Mouse (Mus musculus): ENCODE results near the gene Tmem25. TPM values are rescaled to one million over a fixed set of nuclear protein-coding genes. Genes with fewer than 3 reads are reported as not detected.

Tmem25 gene
- 1.6 TPM in 1 of 2 replicates, not detected in the other for total RNA-seq (2014; fragmentation: Nextera tagmentation)
- total RNA-seq (2017) = 0.34 TPM in 1 of 2 replicates, not detected in the other

- peak; percentile 77 for ATAC-seq (replicated peaks; ENCODE audit: poor library complexity, severe bottlenecking)
These were observed at the start of gene Tmem25 for GRCm38 (mm10) chr9:44799102-44799957. Gene Tmem25, minus strand, starts transcription at chr9:44799307.

- ATAC-seq (replicated peaks; ENCODE audit: poor library complexity, severe bottlenecking) = no peak
These were observed 48.3 kb upstream of the Tmem25 start for GRCm38 (mm10) chr9:44847446-44847845.

- no peak for ATAC-seq (replicated peaks; ENCODE audit: poor library complexity, severe bottlenecking)
These were observed 42.1 kb upstream of the Tmem25 start for GRCm38 (mm10) chr9:44841241-44841640.

- ATAC-seq (replicated peaks; ENCODE audit: poor library complexity, severe bottlenecking) = peak; percentile 50
These were observed 37.3 kb upstream of the Tmem25 start for GRCm38 (mm10) chr9:44836439-44836838.

- no peak for ATAC-seq (replicated peaks; ENCODE audit: poor library complexity, severe bottlenecking)
These were observed 33.2 kb upstream of the Tmem25 start for GRCm38 (mm10) chr9:44832356-44832755.

- ATAC-seq (replicated peaks; ENCODE audit: poor library complexity, severe bottlenecking) = no peak
These were observed 31.4 kb upstream of the Tmem25 start for GRCm38 (mm10) chr9:44830506-44830905.

- ATAC-seq (replicated peaks; ENCODE audit: poor library complexity, severe bottlenecking) = no peak
These were observed 29.8 kb upstream of the Tmem25 start for GRCm38 (mm10) chr9:44828944-44829343.

- ATAC-seq (replicated peaks; ENCODE audit: poor library complexity, severe bottlenecking) = no peak
These were observed 27.6 kb upstream of the Tmem25 start for GRCm38 (mm10) chr9:44826660-44827059.

- ATAC-seq (replicated peaks; ENCODE audit: poor library complexity, severe bottlenecking) = no peak
These were observed 21.1 kb upstream of the Tmem25 start for GRCm38 (mm10) chr9:44819920-44820827.

GRCm38 (mm10) chr9:44817522-44817921 is 18.4 kb upstream of the Tmem25 start:
- no peak for ATAC-seq (replicated peaks; ENCODE audit: poor library complexity, severe bottlenecking)

- ATAC-seq (replicated peaks; ENCODE audit: poor library complexity, severe bottlenecking) = no peak
These were observed 15.1 kb upstream of the Tmem25 start for GRCm38 (mm10) chr9:44814179-44814578.

- no peak for ATAC-seq (replicated peaks; ENCODE audit: poor library complexity, severe bottlenecking)
These were observed 11.2 kb upstream of the Tmem25 start for GRCm38 (mm10) chr9:44810316-44810715.

GRCm38 (mm10) chr9:44807778-44808177 is 8.7 kb upstream of the Tmem25 start:
- ATAC-seq (replicated peaks; ENCODE audit: poor library complexity, severe bottlenecking) = no peak

GRCm38 (mm10) chr9:44807141-44807540 is 8.0 kb upstream of the Tmem25 start:
- no peak for ATAC-seq (replicated peaks; ENCODE audit: poor library complexity, severe bottlenecking)

- ATAC-seq (replicated peaks; ENCODE audit: poor library complexity, severe bottlenecking) = no peak
These were observed 6.4 kb upstream of the Tmem25 start for GRCm38 (mm10) chr9:44805536-44805935.

- ATAC-seq (replicated peaks; ENCODE audit: poor library complexity, severe bottlenecking) = no peak
These were observed 5.6 kb upstream of the Tmem25 start for GRCm38 (mm10) chr9:44804678-44805077.

GRCm38 (mm10) chr9:44802808-44803450 is 3.8 kb upstream of the Tmem25 start, which contains the start of gene Ttc36:
Gene Ttc36, minus strand, starts transcription at chr9:44803072.
- ATAC-seq (replicated peaks; ENCODE audit: poor library complexity, severe bottlenecking) = no peak

- ATAC-seq (replicated peaks; ENCODE audit: poor library complexity, severe bottlenecking) = no peak
These were observed 2.6 kb upstream of the Tmem25 start for GRCm38 (mm10) chr9:44801669-44802068.

- peak; percentile 20 for ATAC-seq (replicated peaks; ENCODE audit: poor library complexity, severe bottlenecking)
These were observed 834 bp upstream of the Tmem25 start for GRCm38 (mm10) chr9:44799958-44800324.

- no peak for ATAC-seq (replicated peaks; ENCODE audit: poor library complexity, severe bottlenecking)
These were observed 809 bp downstream of the Tmem25 start for GRCm38 (mm10) chr9:44798298-44798697.

Measured in granulocyte monocyte progenitor cell, adult 5-6 weeks (primary cell).